Mouse (Mus musculus) ES-E14 (cell line): Measurements from ENCODE around the gene Fkbp3.

Experiments
- CHD2 ChIP-seq: IDR thresholded peaks from 2 replicates; pipeline ENCODE4 v1.6.1; 2014; ENCODE audit warnings: mild to moderate bottlenecking, low read depth, low read length, inconsistent platforms
- HCFC1 ChIP-seq: IDR thresholded peaks from 2 replicates; pipeline ENCODE4 v1.6.1; 2012; ENCODE audit warnings: low read length, inconsistent platforms, borderline replicate concordance; ENCODE audit not compliant: insufficient read depth
- MAFK ChIP-seq: IDR thresholded peaks from 2 replicates; pipeline ENCODE4 v1.6.1; 2014; ENCODE audit warnings: mild to moderate bottlenecking, low read depth, low read length, inconsistent platforms; ENCODE audit not compliant: insufficient read depth
- ZC3H11A ChIP-seq: IDR thresholded peaks from 2 replicates; pipeline ENCODE4 v1.6.1; 2012; ENCODE audit warnings: low read depth, mild to moderate bottlenecking, inconsistent platforms, low read length, borderline replicate concordance
- ZNF384 ChIP-seq: IDR thresholded peaks from 2 replicates; pipeline ENCODE4 v1.6.1; 2012; ENCODE audit warnings: low read depth, low read length, inconsistent platforms

- TF ChIP-seq ZNF384 (no peak), ZC3H11A (no peak), MAFK (no peak), CHD2 (no peak), HCFC1 (no peak)
Observed at GRCm38 (mm10) chr12:65066234-65066633, 7.6 kb downstream of the Fkbp3 start.
